Mouse (Mus musculus): ENCODE data around the gene Tmem258. TPM values are rescaled to one million over a fixed set of nuclear protein-coding genes. Genes with fewer than 3 reads are reported as not detected.

The Tmem258 gene
- total and polyA plus RNA-seq, 2 experiments from 2014 or later = 61.4 to 279 TPM

- H3K9ac ChIP-seq (replicated peaks; ENCODE audit: low read length, poor library complexity, severe bottlenecking) = no peak overlapping the region
- no peak overlapping the region for H3K4me3 ChIP-seq (ENCODE audit: low read depth, low read length)
- 54% methylated on average over 2 of the region's 2 CpGs for WGBS
- H3K27me3 ChIP-seq (ENCODE audit: insufficient read depth, low read length) = 0 out of 2 replicates have a peak, but pooled peaks cover 7% of the 10 kb centered on the region
- TF ChIP-seq CTCF (IDR thresholded peaks at IDR 0.05) = no peak
- H3K9me3 ChIP-seq (ENCODE audit: low read length) = no peaks in the 10 kb centered on the region
- ATAC-seq (ENCODE audit: low FRiP score) (no peak), DNase-seq (ENCODE audit: low spot score) (no peak)
- no peaks in the 10 kb centered on the region for H3K4me1 ChIP-seq (ENCODE audit: insufficient read depth, low read length)
- H3K4me2 ChIP-seq (ENCODE audit: low read depth, low read length, poor library complexity, severe bottlenecking) = no peak overlapping the region
- no peaks in the 10 kb centered on the region for H3K36me3 ChIP-seq (ENCODE audit: insufficient read depth, low read length)
- no peak overlapping the region for H3K27ac ChIP-seq (ENCODE audit: low read depth, low read length)
Observed at GRCm38 (mm10) chr19:10239419-10239818, 35.6 kb downstream of the Tmem258 start.

DNA sequence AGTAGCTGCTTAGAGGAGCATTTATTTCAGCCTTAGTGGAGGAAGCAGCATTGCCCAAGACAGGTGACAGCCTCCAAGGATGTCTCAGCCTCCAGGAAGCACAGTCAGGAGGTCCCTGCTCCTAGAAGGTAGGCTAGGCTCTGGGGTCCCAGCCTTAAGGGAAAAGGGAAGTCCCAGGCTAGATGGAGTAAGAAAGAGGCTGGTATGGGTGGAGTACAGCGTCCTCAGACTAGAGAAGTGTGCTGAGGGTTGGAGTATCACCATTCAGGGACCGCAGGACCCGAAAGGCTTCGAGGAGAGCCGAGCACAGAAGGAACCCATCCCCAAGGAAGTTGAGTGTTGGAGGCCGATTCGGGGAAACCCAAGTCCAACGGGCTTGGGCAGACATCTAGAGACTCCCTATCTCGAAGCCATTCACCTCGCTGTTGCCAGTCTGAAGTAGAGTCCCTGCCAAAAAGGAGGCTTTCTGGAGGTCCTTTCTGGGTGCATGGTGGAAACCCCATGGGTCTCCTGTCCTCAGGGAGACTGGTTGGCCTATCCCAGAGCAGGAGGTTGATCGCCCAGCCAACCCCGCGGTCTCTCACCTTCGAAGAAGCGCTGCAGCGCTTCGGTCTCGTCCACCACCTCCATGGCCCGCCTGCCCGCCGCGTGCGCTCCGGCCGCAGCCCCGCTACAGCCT lies 36.3 kb downstream of the Tmem258 start:
- DNase-seq (ENCODE audit: low spot score) (no peak), ATAC-seq (ENCODE audit: low FRiP score) (no peak)
- WGBS = 5% methylated on average over 26 of the region's 26 CpGs
- peak overlapping the region; percentile 44; the same call in 1 of the 2 replicates for H3K9ac ChIP-seq (replicated peaks; ENCODE audit: low read length, poor library complexity, severe bottlenecking)
- no peaks in the 10 kb centered on the region for H3K9me3 ChIP-seq (ENCODE audit: low read length)
- H3K36me3 ChIP-seq (ENCODE audit: insufficient read depth, low read length) = no peaks in the 10 kb centered on the region
- H3K4me1 ChIP-seq (ENCODE audit: insufficient read depth, low read length) = no peaks in the 10 kb centered on the region
- H3K4me3 ChIP-seq (ENCODE audit: low read depth, low read length) = peak overlapping the region; percentile 41
- no peak overlapping the region for H3K27ac ChIP-seq (ENCODE audit: low read depth, low read length)
- H3K4me2 ChIP-seq (ENCODE audit: low read depth, low read length, poor library complexity, severe bottlenecking) = peak overlapping the region; percentile 56
- H3K27me3 ChIP-seq (ENCODE audit: insufficient read depth, low read length) = 0 out of 2 replicates have a peak, but pooled peaks cover 7% of the 10 kb centered on the region
- TF ChIP-seq CTCF (IDR thresholded peaks at IDR 0.05) = no peak

DNA sequence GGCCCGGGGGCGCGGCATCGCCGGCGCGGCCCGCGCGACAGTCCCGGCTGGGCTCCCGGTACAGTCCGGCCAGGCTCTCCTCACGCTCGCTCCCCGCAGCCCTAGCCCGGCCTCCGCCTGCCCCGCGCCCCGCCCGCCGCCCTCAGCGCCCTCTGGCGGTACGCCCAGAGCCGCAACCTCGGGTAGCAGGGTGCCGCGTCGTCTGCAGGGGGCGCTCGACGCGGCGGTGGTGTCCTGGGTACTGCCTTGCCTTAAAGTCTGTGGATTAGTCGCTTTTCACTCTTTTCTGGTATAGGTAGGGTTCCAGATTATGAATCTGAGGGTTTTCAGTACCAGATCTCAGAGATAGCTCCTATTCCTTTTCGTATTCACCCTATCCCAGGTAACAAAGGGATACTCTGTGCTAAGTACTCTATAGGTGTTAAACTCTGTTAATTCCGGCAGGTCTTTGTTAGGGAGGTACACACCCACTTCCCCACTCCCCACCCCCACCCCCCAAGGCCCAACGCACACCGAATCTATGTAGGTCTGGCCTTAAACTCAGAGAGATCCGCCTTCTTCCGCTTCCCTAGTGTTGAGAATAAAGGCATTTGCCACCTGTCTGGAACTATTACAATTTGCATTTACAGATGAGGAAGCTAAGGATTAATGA lies 37.0 kb downstream of the Tmem258 start, which contains the start of gene Myrf:
Gene Myrf, minus strand, starts transcription at position 95 of the 652 bp plus-strand sequence.
- Histone ChIP-seq H3K4me2 (ENCODE audit: low read depth, low read length, poor library complexity, severe bottlenecking) (peak within 1 kb of the TSS; percentile 56), H3K9ac (replicated peaks; ENCODE audit: low read length, poor library complexity, severe bottlenecking) (peak within 1 kb of the TSS; percentile 44; the same call in 1 of the 2 replicates), H3K4me3 (ENCODE audit: low read depth, low read length) (peak within 1 kb of the TSS; percentile 41), H3K36me3 (ENCODE audit: insufficient read depth, low read length) (no peaks in the 10 kb centered on the region), H3K4me1 (ENCODE audit: insufficient read depth, low read length) (no peaks in the 10 kb centered on the region), H3K27me3 (ENCODE audit: insufficient read depth, low read length) (0 out of 2 replicates have a peak, but pooled peaks cover 7% of the 10 kb centered on the region), H3K9me3 (ENCODE audit: low read length) (no peaks in the 10 kb centered on the region), H3K27ac (ENCODE audit: low read depth, low read length) (no peak within 1 kb of the TSS)
- DNase-seq (ENCODE audit: low spot score) = peak; percentile 51
- TF ChIP-seq CTCF (IDR thresholded peaks at IDR 0.05) = peak; percentile 83
- peak; percentile 69 for ATAC-seq (ENCODE audit: low FRiP score)
- 10% methylated on average over 30 of the region's 43 CpGs for WGBS

DNA sequence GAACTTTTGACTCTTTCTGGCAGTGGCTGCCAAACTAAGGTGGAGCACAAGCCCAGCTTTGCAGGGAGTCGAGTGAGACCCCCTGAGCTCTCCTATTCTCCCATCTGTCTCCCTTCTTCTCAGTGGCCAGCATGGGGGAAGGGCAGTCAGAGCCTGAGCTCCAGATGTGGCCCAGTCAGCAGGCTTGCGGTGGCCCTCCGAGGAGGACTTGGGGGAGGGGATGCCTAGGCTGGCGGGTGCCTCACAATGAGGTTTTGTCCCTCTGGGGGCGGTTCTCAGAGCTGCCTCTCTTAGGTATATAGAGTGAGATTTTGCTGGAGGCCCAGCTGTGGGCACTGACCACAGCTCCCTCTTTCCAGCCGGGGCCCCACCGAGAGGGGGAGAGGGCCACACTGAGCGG lies 39.1 kb downstream of the Tmem258 start:
- DNase-seq (ENCODE audit: low spot score) (no peak), ATAC-seq (ENCODE audit: low FRiP score) (no peak)
- Histone ChIP-seq H3K4me3 (ENCODE audit: low read depth, low read length) (no peak overlapping the region), H3K36me3 (ENCODE audit: insufficient read depth, low read length) (peaks cover 7% of the 10 kb centered on the region; the same call in 1 of the 2 replicates), H3K27me3 (ENCODE audit: insufficient read depth, low read length) (0 out of 2 replicates have a peak, but pooled peaks cover 7% of the 10 kb centered on the region), H3K9me3 (ENCODE audit: low read length) (no peaks in the 10 kb centered on the region), H3K9ac (replicated peaks; ENCODE audit: low read length, poor library complexity, severe bottlenecking) (no peak overlapping the region), H3K27ac (ENCODE audit: low read depth, low read length) (no peak overlapping the region), H3K4me2 (ENCODE audit: low read depth, low read length, poor library complexity, severe bottlenecking) (no peak overlapping the region), H3K4me1 (ENCODE audit: insufficient read depth, low read length) (no peaks in the 10 kb centered on the region)
- no peak for TF ChIP-seq CTCF (IDR thresholded peaks at IDR 0.05)
- 5% methylated on average over 8 of the region's 8 CpGs for WGBS

GRCm38 (mm10) chr19:10244183-10244582 lies 40.4 kb downstream of the Tmem258 start:
- Histone ChIP-seq H3K4me3 (ENCODE audit: low read depth, low read length) (no peak overlapping the region), H3K36me3 (ENCODE audit: insufficient read depth, low read length) (peaks cover 14% of the 10 kb centered on the region; the same call in 1 of the 2 replicates), H3K9me3 (ENCODE audit: low read length) (no peaks in the 10 kb centered on the region), H3K4me2 (ENCODE audit: low read depth, low read length, poor library complexity, severe bottlenecking) (no peak overlapping the region), H3K27ac (ENCODE audit: low read depth, low read length) (no peak overlapping the region), H3K4me1 (ENCODE audit: insufficient read depth, low read length) (no peaks in the 10 kb centered on the region), H3K9ac (replicated peaks; ENCODE audit: low read length, poor library complexity, severe bottlenecking) (no peak overlapping the region), H3K27me3 (ENCODE audit: insufficient read depth, low read length) (0 out of 2 replicates have a peak, but pooled peaks cover 7% of the 10 kb centered on the region)
- 30% methylated on average over 3 of the region's 3 CpGs for WGBS
- DNase-seq (ENCODE audit: low spot score) (peak; percentile 56), ATAC-seq (ENCODE audit: low FRiP score) (no peak)
- peak; percentile 60 for TF ChIP-seq CTCF (IDR thresholded peaks at IDR 0.05)

GRCm38 (mm10) chr19:10247165-10247564 lies 43.4 kb downstream of the Tmem258 start:
- H3K36me3 ChIP-seq (ENCODE audit: insufficient read depth, low read length) = peaks cover 41% of the 10 kb centered on the region
- no peak overlapping the region for H3K4me3 ChIP-seq (ENCODE audit: low read depth, low read length)
- no peak overlapping the region for H3K9ac ChIP-seq (replicated peaks; ENCODE audit: low read length, poor library complexity, severe bottlenecking)
- no peaks in the 10 kb centered on the region for H3K27me3 ChIP-seq (ENCODE audit: insufficient read depth, low read length)
- H3K27ac ChIP-seq (ENCODE audit: low read depth, low read length) = no peak overlapping the region
- TF ChIP-seq CTCF (IDR thresholded peaks at IDR 0.05) = no peak
- no peak for ATAC-seq (ENCODE audit: low FRiP score)
- no peak for DNase-seq (ENCODE audit: low spot score)
- WGBS = 36% methylated on average over 6 of the region's 6 CpGs
- H3K4me2 ChIP-seq (ENCODE audit: low read depth, low read length, poor library complexity, severe bottlenecking) = no peak overlapping the region
- no peaks in the 10 kb centered on the region for H3K9me3 ChIP-seq (ENCODE audit: low read length)
- no peaks in the 10 kb centered on the region for H3K4me1 ChIP-seq (ENCODE audit: insufficient read depth, low read length)
